Mouse (Mus musculus) inflammation-experienced regulatory T-cells (primary cell): ENCODE measurements around the gene Fbxo5. TPM values are rescaled to one million over a fixed set of nuclear protein-coding genes. Genes with fewer than 3 reads are reported as not detected.

ENCODE experiments used
- polyA plus RNA-seq, 2 experiments: library from polyadenylated mRNA; unstranded; fragments of 100-300 nt; shearing (Covaris generic); gene quantifications; one replicate each; pipeline ENCODE4 v1.2.1; 2017

The Fbxo5 gene
- 10 to 100 TPM; 16.5 to 30.3 TPM for polyA plus RNA-seq

DNA sequence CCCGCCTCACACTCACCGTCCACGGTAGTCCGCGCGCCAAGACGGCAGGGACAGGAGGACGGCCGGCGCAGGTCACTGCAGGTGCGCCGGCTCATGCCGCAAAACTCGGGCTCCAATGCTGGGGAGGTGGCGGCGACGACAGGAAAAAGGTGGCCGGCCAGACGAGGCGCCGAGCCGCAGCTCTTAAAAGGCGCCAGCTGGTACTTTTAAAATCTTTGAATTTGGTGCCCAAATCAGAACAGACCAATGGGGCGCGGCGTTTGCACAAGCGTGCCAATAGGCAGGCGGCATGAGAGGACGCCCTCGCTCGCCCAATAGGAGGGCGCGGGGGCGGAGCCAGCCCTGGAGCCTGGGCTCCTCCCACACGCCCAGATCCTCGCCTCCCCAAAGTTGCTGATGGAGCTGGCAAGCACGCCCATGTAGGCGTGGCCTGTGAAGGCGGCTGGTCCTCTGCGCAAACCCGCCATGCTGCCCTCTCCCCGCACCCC lies at the start of gene Fbxo5:
Gene Fbxo5 (minus strand): TSS at position 358 of the 488 bp plus-strand sequence.

DNA sequence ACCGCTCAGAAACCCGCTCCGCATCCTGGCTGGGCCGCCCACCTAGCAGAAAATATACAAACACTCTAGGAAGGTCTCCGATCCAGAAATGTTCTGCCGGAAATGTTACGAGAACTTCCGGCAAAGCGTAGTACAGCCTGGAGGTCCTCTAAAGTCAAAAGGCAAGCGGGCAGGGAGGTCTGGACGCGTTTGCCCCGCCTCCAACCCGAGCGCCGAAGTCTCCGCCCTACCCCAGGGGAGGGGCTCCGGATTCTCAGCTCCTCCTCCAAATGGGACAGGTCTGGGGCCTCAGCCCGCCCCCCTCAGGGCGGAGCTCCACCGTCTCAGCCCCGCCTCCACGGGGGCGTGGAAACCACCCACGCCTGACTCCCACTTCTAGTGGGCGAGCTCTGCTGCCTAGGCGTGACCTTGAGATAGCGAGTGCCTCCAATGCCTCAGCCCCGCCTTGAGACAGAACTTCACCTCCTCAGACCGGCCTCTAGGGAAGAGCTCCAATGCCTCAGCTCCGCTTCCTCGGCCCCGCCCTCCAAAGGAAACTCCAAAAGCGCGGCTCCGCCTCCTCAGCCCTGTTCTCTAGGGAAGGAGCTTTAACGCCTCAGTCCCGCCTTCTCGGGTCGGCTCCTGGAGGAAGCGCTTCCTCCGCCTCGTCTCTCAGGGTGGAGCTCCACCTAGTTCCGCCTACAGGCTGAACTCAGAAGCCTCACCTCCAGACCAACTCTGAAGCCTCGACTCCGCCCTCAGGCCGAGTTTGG lies 18.5 kb upstream of the Fbxo5 start, which contains the start of gene Mtrf1l:
Gene Mtrf1l (minus strand): TSS at position 171 of the 752 bp plus-strand sequence.

Other genes starting within 250 kb of the Fbxo5 start
- gene Myct1, start 211.8 kb downstream of the Fbxo5 start, polyA plus RNA-seq, result not detected
- not detected for gene Vip, start 166.4 kb downstream of the Fbxo5 start, polyA plus RNA-seq
- gene Mtrf1l, start 18.3 kb upstream of the Fbxo5 start, polyA plus RNA-seq, result 10 to 100 TPM; 21.8 to 35.3 TPM
- gene Rgs17, start 116.8 kb upstream of the Fbxo5 start, polyA plus RNA-seq, result under 1 TPM; 0.11 to 0.50 TPM